Mouse (Mus musculus) gastrocnemius, adult 8-10 months (tissue): ENCODE measurements around the gene Homer2. TPM values are rescaled to one million over a fixed set of nuclear protein-coding genes. Genes with fewer than 3 reads are reported as not detected.

Source experiments
- DNase-seq, 2 experiments: peaks; one replicate each; pipeline ENCODE4 v3.0.0; 2022; ENCODE audit warnings: low spot score in 2 of 2
- total RNA-seq, 4 experiments: library from RNA; stranded (reverse); gene quantifications; 2 replicates each; pipeline ENCODE4 v1.2.4; 2022

Homer2 gene
- total RNA-seq, 4 experiments from 2014 or later, result 40.0 to 53.1 (median 44.0) TPM

GRCm38 (mm10) chr7:81653988-81654387, 53.3 kb downstream of the Homer2 start:
- no peak for DNase-seq

GRCm38 (mm10) chr7:81652296-81652695, 55.0 kb downstream of the Homer2 start:
- no peak for DNase-seq

GRCm38 (mm10) chr7:81651284-81651683, 56.0 kb downstream of the Homer2 start:
- DNase-seq, result no peak

GRCm38 (mm10) chr7:81649270-81649669, 58.1 kb downstream of the Homer2 start:
- DNase-seq, result no peak

GRCm38 (mm10) chr7:81647959-81648358, 59.4 kb downstream of the Homer2 start:
- no peak for DNase-seq

- DNase-seq, result no peak
These were observed 62.6 kb downstream of the Homer2 start for GRCm38 (mm10) chr7:81644551-81645235.

- no peak for DNase-seq
These were observed 66.2 kb downstream of the Homer2 start for GRCm38 (mm10) chr7:81641101-81641500.

- no peak for DNase-seq
These were observed 74.7 kb downstream of the Homer2 start for GRCm38 (mm10) chr7:81632586-81632985.

- DNase-seq, result no peak
These were observed 76.1 kb downstream of the Homer2 start for GRCm38 (mm10) chr7:81631261-81631660.

GRCm38 (mm10) chr7:81626460-81626859, 80.9 kb downstream of the Homer2 start:
- no peak for DNase-seq

GRCm38 (mm10) chr7:81623767-81624166, 83.6 kb downstream of the Homer2 start:
- no peak for DNase-seq

- DNase-seq, result no peak
These were observed 84.5 kb downstream of the Homer2 start for GRCm38 (mm10) chr7:81622793-81623192.

GRCm38 (mm10) chr7:81615031-81615430, 92.3 kb downstream of the Homer2 start:
- DNase-seq, result no peak

- DNase-seq, result no peak
These were observed 94.3 kb downstream of the Homer2 start for GRCm38 (mm10) chr7:81612856-81613635.

- no peak for DNase-seq
These were observed 97.2 kb downstream of the Homer2 start for GRCm38 (mm10) chr7:81610125-81610524.

- no peak for DNase-seq
These were observed 100.9 kb downstream of the Homer2 start for GRCm38 (mm10) chr7:81606452-81606851.

- DNase-seq, result no peak
These were observed 101.8 kb downstream of the Homer2 start for GRCm38 (mm10) chr7:81605489-81605888.

- no peak for DNase-seq
These were observed 102.3 kb downstream of the Homer2 start for GRCm38 (mm10) chr7:81604991-81605390.

- no peak for DNase-seq
These were observed 107.7 kb downstream of the Homer2 start for GRCm38 (mm10) chr7:81599379-81600280.

GRCm38 (mm10) chr7:81597660-81598059, 109.7 kb downstream of the Homer2 start:
- no peak for DNase-seq

- DNase-seq, result no peak
These were observed 111.2 kb downstream of the Homer2 start for GRCm38 (mm10) chr7:81596086-81596485.

GRCm38 (mm10) chr7:81595056-81595455, 112.3 kb downstream of the Homer2 start:
- no peak for DNase-seq
